Mouse (Mus musculus) MEL (cell line): ENCODE measurements around the gene Urah. TPM values are rescaled to one million over a fixed set of nuclear protein-coding genes. Genes with fewer than 3 reads are reported as not detected.

Source experiments
- DNase-seq: peaks from one replicate; pipeline ENCODE4 v3.0.0; 2011; ENCODE audit warnings: low read depth, low spot score
- H3K27ac ChIP-seq: 2 replicates; pipeline ENCODE4 v1.5.1; 2012; ENCODE audit warnings: low read depth, mild to moderate bottlenecking, control low read depth, low read length, moderate library complexity; ENCODE audit not compliant: control insufficient read depth
- H3K27me3 ChIP-seq, 2 experiments: fragments of 150-350 bp in 1 of 2; sonication (generic) in 1 of 2; 2 replicates each; pipeline ENCODE4 v1.6.1; 2012; ENCODE audit warnings: low read length in 2 of 2, mild to moderate bottlenecking in 2 of 2, improper control_type of control experiment in 1 of 2, moderate library complexity in 1 of 2; ENCODE audit not compliant: insufficient read depth in 2 of 2, control insufficient read depth in 1 of 2
- H3K36me3 ChIP-seq, 2 experiments: 2 replicates each; pipeline ENCODE4 v1.6.1; 2012 to 2014; ENCODE audit warnings: low read length in 2 of 2, improper control_type of control experiment in 1 of 2, inconsistent platforms in 1 of 2, mild to moderate bottlenecking in 1 of 2; ENCODE audit not compliant: insufficient read depth in 2 of 2, control insufficient read depth in 1 of 2
- H3K4me1 ChIP-seq, 2 experiments: fragments of 150-350 bp in 1 of 2; sonication (generic) in 1 of 2; 2 replicates each; pipeline ENCODE4 v1.6.1; 2012; ENCODE audit warnings: low read length in 2 of 2, improper control_type of control experiment in 1 of 2, mild to moderate bottlenecking in 1 of 2; ENCODE audit not compliant: insufficient read depth in 2 of 2, control insufficient read depth in 1 of 2
- H3K4me3 ChIP-seq, 2 experiments: fragments of 150-350 bp in 1 of 2; sonication (generic) in 1 of 2; 2 replicates each; pipeline ENCODE4 v1.5.1; 2012; ENCODE audit warnings: low read depth in 2 of 2, low read length in 2 of 2, mild to moderate bottlenecking in 2 of 2, moderate library complexity in 2 of 2, control low read depth in 1 of 2, improper control_type of control experiment in 1 of 2; ENCODE audit not compliant: control insufficient read depth in 1 of 2, insufficient read depth in 1 of 2
- H3K79me2 ChIP-seq: 2 replicates; pipeline ENCODE4 v1.6.1; 2012; ENCODE audit warnings: mild to moderate bottlenecking, low read length, moderate library complexity; ENCODE audit not compliant: control insufficient read depth, poor library complexity, insufficient read depth
- H3K9ac ChIP-seq: 2 replicates; pipeline ENCODE4 v1.6.1; 2012; ENCODE audit warnings: low read depth, mild to moderate bottlenecking, control low read depth, low read length, moderate library complexity; ENCODE audit not compliant: control insufficient read depth, poor library complexity, severe bottlenecking
- H3K9me3 ChIP-seq: fragments of 150-350 bp; sonication (generic); replicated peaks from 2 replicates; pipeline ENCODE4 v1.6.1; 2012; ENCODE audit warnings: mild to moderate bottlenecking, low read length, improper control_type of control experiment, moderate library complexity; ENCODE audit not compliant: insufficient read depth
- BHLHE40 ChIP-seq: IDR thresholded peaks from 2 replicates; pipeline ENCODE4 v1.6.1; 2012; ENCODE audit warnings: low read depth, mild to moderate bottlenecking, inconsistent platforms, low read length, improper control_type of control experiment, borderline replicate concordance
- CHD2 ChIP-seq: IDR thresholded peaks from 2 replicates; pipeline ENCODE4 v1.6.1; 2011; ENCODE audit warnings: low read length, improper control_type of control experiment
- E2F4 ChIP-seq: IDR thresholded peaks from 2 replicates; pipeline ENCODE4 v1.6.1; 2011; ENCODE audit warnings: low read depth, low read length, improper control_type of control experiment, borderline replicate concordance
- JUND ChIP-seq: IDR thresholded peaks from 2 replicates; pipeline ENCODE4 v1.6.1; 2011; ENCODE audit warnings: low read depth, mild to moderate bottlenecking, improper control_type of control experiment, low read length
- MEF2A ChIP-seq: IDR thresholded peaks from 2 replicates; pipeline ENCODE4 v1.6.1; 2014; ENCODE audit warnings: low read depth, mild to moderate bottlenecking, inconsistent platforms, low read length, improper control_type of control experiment; ENCODE audit not compliant: poor library complexity, insufficient replicate concordance, severe bottlenecking; ENCODE audit errors: extremely low read depth
- MXI1 ChIP-seq: IDR thresholded peaks from 2 replicates; pipeline ENCODE4 v1.6.1; 2011; ENCODE audit warnings: mild to moderate bottlenecking, low read depth, low read length, improper control_type of control experiment
- NRF1 ChIP-seq: IDR thresholded peaks from 2 replicates; pipeline ENCODE4 v1.6.1; 2014; ENCODE audit warnings: low read depth, mild to moderate bottlenecking, inconsistent platforms, low read length, improper control_type of control experiment, moderate library complexity; ENCODE audit not compliant: poor library complexity, insufficient read depth, severe bottlenecking
- POLR2A ChIP-seq, 2 experiments: IDR thresholded peaks; 2 replicates each; pipeline ENCODE4 v1.6.1; 2011 to 2012; ENCODE audit warnings: low read length in 2 of 2, mild to moderate bottlenecking in 2 of 2, control low read depth in 1 of 2, improper control_type of control experiment in 1 of 2, low read depth in 1 of 2, moderate library complexity in 1 of 2; ENCODE audit not compliant: control insufficient read depth in 1 of 2, insufficient read depth in 1 of 2, poor library complexity in 1 of 2
- POLR2AphosphoS5 ChIP-seq: IDR thresholded peaks from 2 replicates; pipeline ENCODE4 v1.6.1; 2012; ENCODE audit warnings: low read depth, borderline replicate concordance, mild to moderate bottlenecking, inconsistent platforms, low read length, moderate library complexity, mixed read lengths
- RAD21 ChIP-seq: IDR thresholded peaks from 2 replicates; pipeline ENCODE4 v1.6.1; 2011; ENCODE audit warnings: mild to moderate bottlenecking, low read depth, low read length, improper control_type of control experiment
- RCOR1 ChIP-seq: IDR thresholded peaks from 2 replicates; pipeline ENCODE4 v1.6.1; 2012; ENCODE audit warnings: low read depth, mild to moderate bottlenecking, inconsistent platforms, low read length, improper control_type of control experiment
- SMC3 ChIP-seq: IDR thresholded peaks from 2 replicates; pipeline ENCODE4 v1.6.1; 2011; ENCODE audit warnings: low read depth, low read length, improper control_type of control experiment
- TCF12 ChIP-seq: IDR thresholded peaks from 2 replicates; pipeline ENCODE4 v1.6.1; 2014; ENCODE audit warnings: low read depth, mild to moderate bottlenecking, inconsistent platforms, low read length, improper control_type of control experiment, moderate library complexity
- ZC3H11A ChIP-seq: IDR thresholded peaks from 2 replicates; pipeline ENCODE4 v1.6.1; 2012; ENCODE audit warnings: low read depth, mild to moderate bottlenecking, inconsistent platforms, low read length, improper control_type of control experiment
- ZKSCAN1 ChIP-seq: IDR thresholded peaks from 2 replicates; pipeline ENCODE4 v1.6.1; 2012; ENCODE audit warnings: low read depth, mild to moderate bottlenecking, inconsistent platforms, low read length, improper control_type of control experiment, moderate library complexity
- ZMIZ1 ChIP-seq: IDR thresholded peaks from 2 replicates; pipeline ENCODE4 v1.6.1; 2012; ENCODE audit warnings: low read depth, mild to moderate bottlenecking, inconsistent platforms, low read length, improper control_type of control experiment, moderate library complexity
- ZNF384 ChIP-seq: IDR thresholded peaks from 2 replicates; pipeline ENCODE4 v1.6.1; 2012; ENCODE audit warnings: low read depth, mild to moderate bottlenecking, inconsistent platforms, low read length, improper control_type of control experiment
- polyA plus RNA-seq, 2 experiments: library from polyadenylated mRNA; stranded (reverse) in 1 of 2; unstranded in 1 of 2; fragments of >175 nt in 1 of 2; fragments of >200 nt in 1 of 2; gene quantifications; 2 replicates each; pipeline versions ENCODE4 v1.2.1 to v1.2.4; 2012; ENCODE audit warnings: low replicate concordance in 2 of 2, low read depth in 1 of 2; ENCODE audit not compliant: insufficient read length in 2 of 2, insufficient read depth in 1 of 2, missing spikeins in 1 of 2
- total RNA-seq: library from RNA; depleted of rRNA; stranded (reverse); fragments of 300-350 nt; gene quantifications from 2 replicates; pipeline ENCODE4 v1.2.3, GENCODE M21; 2012

The Urah gene
- total and polyA plus RNA-seq, 3 experiments: not detected

GRCm38 (mm10) chr7:140853386-140853785 is 18.6 kb downstream of the Urah start:
- Histone ChIP-seq H3K27me3 (no peaks in the 10 kb centered on the region), H3K79me2 (peaks cover 28% of the 10 kb centered on the region), H3K4me3 (no peak overlapping the region), H3K27ac (no peak overlapping the region), H3K9ac (no peak overlapping the region), H3K36me3 (peaks cover 0 to 4% of the 10 kb centered on the region in 2 experiments; a peak in 2 of 4 replicates), H3K9me3 (no peaks in the 10 kb centered on the region), H3K4me1 (peaks cover 2 to 14% of the 10 kb centered on the region in 2 experiments; a peak in 3 of 4 replicates)
- DNase-seq: no peak
- TF ChIP-seq RAD21: no peak
- no peak for TF ChIP-seq RCOR1
- TF ChIP-seq BHLHE40: no peak

- TF ChIP-seq ZMIZ1 (no peak), ZC3H11A (no peak), MEF2A (no peak), JUND (no peak), NRF1 (no peak), ZNF384 (no peak), E2F4 (no peak), MXI1 (no peak), POLR2A (IDR thresholded peaks at IDR 0.05; ENCODE audit: control insufficient read depth in 1 of 2, insufficient read depth in 1 of 2, low read depth in 1 of 2, low read length in 2 of 2, poor library complexity in 1 of 2) (no peak), BHLHE40 (no peak), POLR2AphosphoS5 (no peak), TCF12 (no peak), ZKSCAN1 (no peak), RCOR1 (no peak), SMC3 (no peak), CHD2 (no peak)
- Histone ChIP-seq H3K4me3 (no peak overlapping the region), H3K4me1 (peaks cover 3 to 19% of the 10 kb centered on the region in 2 experiments; a peak in 3 of 4 replicates), H3K36me3 (peaks cover 0 to 8% of the 10 kb centered on the region in 2 experiments; a peak in 2 of 4 replicates), H3K79me2 (peaks cover 37% of the 10 kb centered on the region), H3K27me3 (no peaks in the 10 kb centered on the region), H3K9ac (no peak overlapping the region), H3K9me3 (no peaks in the 10 kb centered on the region), H3K27ac (no peak overlapping the region)
- no peak for DNase-seq
Observed at GRCm38 (mm10) chr7:140854483-140854882, 19.7 kb downstream of the Urah start.
